Mouse (Mus musculus): Measurements from ENCODE around the gene Zfp580. TPM values are rescaled to one million over a fixed set of nuclear protein-coding genes. Genes with fewer than 3 reads are reported as not detected.
A peak's percentile ranks its signal among the peaks of the same experiment; 100 is the strongest.
"Not testable (repeated sequence)": the region's sequence is repeated elsewhere in the genome, so short reads cannot be mapped to it uniquely, and the experiment has no call there.

Zfp580 gene
- polyA plus RNA-seq, 2 experiments: 1.4 to 1.6 TPM

GRCm38 (mm10) chr7:5076931-5077330 is 25.6 kb downstream of the Zfp580 start:
- peak; percentile 54; the same call in 1 of the 2 replicates for TF ChIP-seq EP300 (IDR thresholded peaks at IDR 0.05; ENCODE audit: low read depth)
- TF ChIP-seq CTCF (IDR thresholded peaks at IDR 0.05; ENCODE audit: low read depth): no peak
- H3K9ac ChIP-seq (replicated peaks): no peak overlapping the region; the same call in 1 of the 2 replicates
- H3K36me3 ChIP-seq (replicated peaks; ENCODE audit: control insufficient read depth, insufficient read depth, low read depth): peaks cover 67% of the 10 kb centered on the region
- DNase-seq (ENCODE audit: low read depth in 3 of 3, low spot score in 3 of 3) (peak; percentile 50 to 60 (median 59)), ATAC-seq (ENCODE audit: insufficient read depth) (0 out of 2 replicates have a peak, but pooled peaks have one; percentile 15)
- H3K27me3 ChIP-seq (ENCODE audit: control insufficient read depth, insufficient read depth, low read length): no peaks in the 10 kb centered on the region
- peaks cover 39 to 50% of the 10 kb centered on the region in 2 experiments for H3K4me1 ChIP-seq (replicated peaks; ENCODE audit: control insufficient read depth in 2 of 2, insufficient read depth in 2 of 2, low read length in 1 of 2)
- 35% methylated on average over 2 of the region's 2 CpGs for WGBS (ENCODE audit: insufficient replicate concordance)
- H3K4me3 ChIP-seq (ENCODE audit: insufficient read depth in 1 of 2, low read depth in 2 of 2, low read length in 2 of 2): no peak overlapping the region
- H3K4me2 ChIP-seq (ENCODE audit: low read depth): peak overlapping the region; percentile 38
- peak overlapping the region; percentile 87 for H3K27ac ChIP-seq
- no peaks in the 10 kb centered on the region for H3K9me3 ChIP-seq (ENCODE audit: control insufficient read depth, low read length)

GRCm38 (mm10) chr7:5079365-5080009 is 28.1 kb downstream of the Zfp580 start:
- Histone ChIP-seq H3K9ac (replicated peaks) (peak overlapping the region; percentile 92), H3K27ac (peak overlapping the region; percentile 63), H3K4me3 (ENCODE audit: insufficient read depth in 1 of 2, low read depth in 2 of 2, low read length in 2 of 2) (peak overlapping the region; percentile 54 to 90), H3K4me2 (ENCODE audit: low read depth) (peak overlapping the region; percentile 92), H3K36me3 (replicated peaks; ENCODE audit: control insufficient read depth, insufficient read depth, low read depth) (peaks cover 61% of the 10 kb centered on the region), H3K4me1 (replicated peaks; ENCODE audit: control insufficient read depth in 2 of 2, insufficient read depth in 2 of 2, low read length in 1 of 2) (peaks cover 21 to 36% of the 10 kb centered on the region in 2 experiments)
- H3K27me3 ChIP-seq (ENCODE audit: control insufficient read depth, insufficient read depth, low read length); H3K9me3 ChIP-seq (ENCODE audit: control insufficient read depth, low read length); DNase-seq (ENCODE audit: low read depth in 3 of 3, low spot score in 3 of 3): not testable (repeated sequence)
- ATAC-seq (ENCODE audit: insufficient read depth): peak; percentile 0; the same call in 1 of the 2 replicates
- 34% methylated on average over 9 of the region's 13 CpGs for WGBS (ENCODE audit: insufficient replicate concordance)

GRCm38 (mm10) chr7:5080010-5080751 is 28.8 kb downstream of the Zfp580 start, which contains the start of gene Epn1:
Gene Epn1, plus strand, starts transcription at chr7:5080235.
- WGBS (ENCODE audit: insufficient replicate concordance): 0% methylated on average over 68 of the region's 81 CpGs
- Histone ChIP-seq H3K4me3 (ENCODE audit: insufficient read depth in 1 of 2, low read depth in 2 of 2, low read length in 2 of 2) (peak within 1 kb of the TSS; percentile 90 to 100), H3K9ac (replicated peaks) (peak within 1 kb of the TSS; percentile 92), H3K27me3 (ENCODE audit: control insufficient read depth, insufficient read depth, low read length) (no peaks in the 10 kb centered on the region), H3K4me1 (replicated peaks; ENCODE audit: control insufficient read depth in 2 of 2, insufficient read depth in 2 of 2, low read length in 1 of 2) (peaks cover 19 to 34% of the 10 kb centered on the region in 2 experiments), H3K4me2 (ENCODE audit: low read depth) (peak within 1 kb of the TSS; percentile 92), H3K27ac (peak within 1 kb of the TSS; percentile 92), H3K9me3 (ENCODE audit: control insufficient read depth, low read length) (no peaks in the 10 kb centered on the region), H3K36me3 (replicated peaks; ENCODE audit: control insufficient read depth, insufficient read depth, low read depth) (peaks cover 60% of the 10 kb centered on the region)
- 0 out of 2 replicates have a peak, but pooled peaks have one; percentile 2 for TF ChIP-seq CTCF (IDR thresholded peaks at IDR 0.05; ENCODE audit: low read depth)
- no peak for TF ChIP-seq EP300 (IDR thresholded peaks at IDR 0.05; ENCODE audit: low read depth)
- peak; percentile 89 to 92 (median 90) for DNase-seq (ENCODE audit: low read depth in 3 of 3, low spot score in 3 of 3)
- ATAC-seq (ENCODE audit: insufficient read depth): peak; percentile 86

GRCm38 (mm10) chr7:5080815-5081214 is 29.5 kb downstream of the Zfp580 start:
- Histone ChIP-seq H3K9ac (replicated peaks) (peak overlapping the region; percentile 92), H3K27ac (peak overlapping the region; percentile 92), H3K27me3 (ENCODE audit: control insufficient read depth, insufficient read depth, low read length) (no peaks in the 10 kb centered on the region), H3K4me2 (ENCODE audit: low read depth) (peak overlapping the region; percentile 92), H3K4me1 (replicated peaks; ENCODE audit: control insufficient read depth in 2 of 2, insufficient read depth in 2 of 2, low read length in 1 of 2) (peaks cover 19 to 33% of the 10 kb centered on the region in 2 experiments), H3K36me3 (replicated peaks; ENCODE audit: control insufficient read depth, insufficient read depth, low read depth) (peaks cover 61% of the 10 kb centered on the region), H3K9me3 (ENCODE audit: control insufficient read depth, low read length) (no peaks in the 10 kb centered on the region), H3K4me3 (ENCODE audit: insufficient read depth in 1 of 2, low read depth in 2 of 2, low read length in 2 of 2) (peak overlapping the region; percentile 90 to 100)
- no peak for ATAC-seq (ENCODE audit: insufficient read depth)
- WGBS (ENCODE audit: insufficient replicate concordance): 5% methylated on average over 6 of the region's 6 CpGs
- TF ChIP-seq EP300 (IDR thresholded peaks at IDR 0.05; ENCODE audit: low read depth): no peak
- TF ChIP-seq CTCF (IDR thresholded peaks at IDR 0.05; ENCODE audit: low read depth): no peak
- no peak for DNase-seq (ENCODE audit: low read depth in 3 of 3, low spot score in 3 of 3)

- ATAC-seq (ENCODE audit: insufficient read depth): peak; percentile 47
- peaks cover 62% of the 10 kb centered on the region for H3K36me3 ChIP-seq (replicated peaks; ENCODE audit: control insufficient read depth, insufficient read depth, low read depth)
- peak overlapping the region; percentile 92 for H3K27ac ChIP-seq
- WGBS (ENCODE audit: insufficient replicate concordance): 7% methylated on average over 6 of the region's 6 CpGs
- H3K4me2 ChIP-seq (ENCODE audit: low read depth): peak overlapping the region; percentile 92
- no peaks in the 10 kb centered on the region for H3K27me3 ChIP-seq (ENCODE audit: control insufficient read depth, insufficient read depth, low read length)
- peak overlapping the region; percentile 92 for H3K9ac ChIP-seq (replicated peaks)
- H3K4me1 ChIP-seq (replicated peaks; ENCODE audit: control insufficient read depth in 2 of 2, insufficient read depth in 2 of 2, low read length in 1 of 2): peaks cover 18 to 29% of the 10 kb centered on the region in 2 experiments
- DNase-seq (ENCODE audit: low read depth in 3 of 3, low spot score in 3 of 3): peak; percentile 66 to 71 (median 71)
- H3K9me3 ChIP-seq (ENCODE audit: control insufficient read depth, low read length): no peaks in the 10 kb centered on the region
- H3K4me3 ChIP-seq (ENCODE audit: insufficient read depth in 1 of 2, low read depth in 2 of 2, low read length in 2 of 2): peak overlapping the region; percentile 90 to 100
- peak; percentile 27; the same call in 1 of the 2 replicates for TF ChIP-seq CTCF (IDR thresholded peaks at IDR 0.05; ENCODE audit: low read depth)
- TF ChIP-seq EP300 (IDR thresholded peaks at IDR 0.05; ENCODE audit: low read depth): peak; percentile 63
Measured at GRCm38 (mm10) chr7:5081241-5081640, 29.9 kb downstream of the Zfp580 start.
